Mouse (Mus musculus) liver, adult 2 months (tissue): ENCODE data around the gene Nectin2.

Source experiments
- CTCF ChIP-seq: fragments of 200-500 bp; IDR thresholded peaks from 2 replicates; pipeline ENCODE4 v1.5.1; 2011; ENCODE audit warnings: low read depth, low read length, control low read depth
- POLR2A ChIP-seq: fragments of 200-500 bp; IDR thresholded peaks from 2 replicates; pipeline ENCODE4 v1.6.1; 2011; ENCODE audit warnings: low read length, control low read depth; ENCODE audit not compliant: insufficient read depth; ENCODE audit errors: extremely low read depth

- TF ChIP-seq CTCF = no peak
- no peak for TF ChIP-seq POLR2A
Measured at GRCm38 (mm10) chr7:19678901-19679300, 71.4 kb downstream of the Nectin2 start.
